Mouse (Mus musculus): ENCODE data around the gene Serpine2. TPM values are rescaled to one million over a fixed set of nuclear protein-coding genes. Genes with fewer than 3 reads are reported as not detected.

The Serpine2 gene
- polyA plus RNA-seq, 1 experiment from 2014 or later = 41.6 TPM

GRCm38 (mm10) chr1:79761106-79761916, 99.7 kb downstream of the Serpine2 start:
- peak; percentile 94 for ATAC-seq
- under 1% methylated on average over 65 of the region's 65 CpGs for WGBS
- H3K4me3 ChIP-seq (ENCODE audit: low read depth, low read length) = peak overlapping the region; percentile 92
- peak overlapping the region; percentile 89 for H3K4me2 ChIP-seq (replicated peaks; ENCODE audit: low read depth)
- no peaks in the 10 kb centered on the region for H3K27me3 ChIP-seq (replicated peaks; ENCODE audit: control insufficient read depth, insufficient read depth, low read length)
- H3K36me3 ChIP-seq (ENCODE audit: control insufficient read depth, insufficient read depth) = no peaks in the 10 kb centered on the region
- no peaks in the 10 kb centered on the region for H3K9me3 ChIP-seq (ENCODE audit: control insufficient read depth)
- H3K27ac ChIP-seq (ENCODE audit: low read depth, low read length) = peak overlapping the region; percentile 42
- H3K4me1 ChIP-seq (replicated peaks; ENCODE audit: control insufficient read depth, insufficient read depth, low read length) = peaks cover 2% of the 10 kb centered on the region; the same call in 1 of the 2 replicates
- 0 out of 2 replicates have a peak, but pooled peaks have one; percentile 4 for TF ChIP-seq CTCF (IDR thresholded peaks at IDR 0.05; ENCODE audit: low read depth)
- H3K9ac ChIP-seq (ENCODE audit: low read depth, low read length) = peak overlapping the region; percentile 76

- Histone ChIP-seq H3K4me1 (replicated peaks; ENCODE audit: control insufficient read depth, insufficient read depth, low read length) (peaks cover 2% of the 10 kb centered on the region; the same call in 1 of the 2 replicates), H3K4me2 (replicated peaks; ENCODE audit: low read depth) (peak overlapping the region; percentile 89), H3K27me3 (replicated peaks; ENCODE audit: control insufficient read depth, insufficient read depth, low read length) (no peaks in the 10 kb centered on the region), H3K27ac (ENCODE audit: low read depth, low read length) (peak overlapping the region; percentile 42; the same call in 1 of the 2 replicates), H3K4me3 (ENCODE audit: low read depth, low read length) (peak overlapping the region; percentile 92), H3K36me3 (ENCODE audit: control insufficient read depth, insufficient read depth) (no peaks in the 10 kb centered on the region), H3K9me3 (ENCODE audit: control insufficient read depth) (no peaks in the 10 kb centered on the region), H3K9ac (ENCODE audit: low read depth, low read length) (peak overlapping the region; percentile 76)
- TF ChIP-seq CTCF (IDR thresholded peaks at IDR 0.05; ENCODE audit: low read depth) = no peak
- WGBS = 5% methylated on average over 11 of the region's 11 CpGs
- ATAC-seq = peak; percentile 45
These were observed 100.3 kb downstream of the Serpine2 start for GRCm38 (mm10) chr1:79760656-79761055.

DNA sequence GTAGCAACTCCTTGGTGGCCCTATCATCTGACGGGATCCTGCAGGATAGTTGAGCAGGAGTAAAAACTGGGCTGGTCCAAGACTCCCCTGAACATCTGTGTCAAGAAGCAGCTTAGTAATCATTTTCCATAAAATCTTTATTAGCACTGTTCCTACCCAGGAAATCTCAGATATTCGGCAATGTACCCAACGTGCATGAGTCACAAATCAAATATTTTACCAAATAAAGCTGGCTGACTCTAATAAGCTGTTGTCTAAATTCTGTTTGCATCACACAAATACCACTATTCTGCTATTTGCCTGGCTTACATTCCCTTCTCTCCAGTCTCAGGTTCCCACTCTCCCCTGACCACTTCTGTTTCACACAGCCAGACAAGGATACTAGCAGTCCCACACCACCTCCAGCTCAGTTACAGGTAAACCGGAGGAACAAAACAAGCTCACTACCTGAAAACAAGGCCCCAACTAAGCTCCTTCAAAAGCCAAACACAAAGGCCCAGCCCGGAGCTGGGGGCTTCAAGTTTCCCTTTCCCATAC, 101.5 kb downstream of the Serpine2 start:
- no peak for TF ChIP-seq CTCF (IDR thresholded peaks at IDR 0.05; ENCODE audit: low read depth)
- H3K36me3 ChIP-seq (ENCODE audit: control insufficient read depth, insufficient read depth) = no peaks in the 10 kb centered on the region
- peaks cover 2% of the 10 kb centered on the region; the same call in 1 of the 2 replicates for H3K4me1 ChIP-seq (replicated peaks; ENCODE audit: control insufficient read depth, insufficient read depth, low read length)
- H3K9me3 ChIP-seq (ENCODE audit: control insufficient read depth) = no peaks in the 10 kb centered on the region
- 66% methylated on average over 5 of the region's 5 CpGs for WGBS
- no peak overlapping the region for H3K9ac ChIP-seq (ENCODE audit: low read depth, low read length)
- no peak overlapping the region for H3K4me3 ChIP-seq (ENCODE audit: low read depth, low read length)
- H3K4me2 ChIP-seq (replicated peaks; ENCODE audit: low read depth) = peak overlapping the region; percentile 89; the same call in 1 of the 2 replicates
- no peaks in the 10 kb centered on the region for H3K27me3 ChIP-seq (replicated peaks; ENCODE audit: control insufficient read depth, insufficient read depth, low read length)
- no peak for ATAC-seq
- no peak overlapping the region for H3K27ac ChIP-seq (ENCODE audit: low read depth, low read length)

DNA sequence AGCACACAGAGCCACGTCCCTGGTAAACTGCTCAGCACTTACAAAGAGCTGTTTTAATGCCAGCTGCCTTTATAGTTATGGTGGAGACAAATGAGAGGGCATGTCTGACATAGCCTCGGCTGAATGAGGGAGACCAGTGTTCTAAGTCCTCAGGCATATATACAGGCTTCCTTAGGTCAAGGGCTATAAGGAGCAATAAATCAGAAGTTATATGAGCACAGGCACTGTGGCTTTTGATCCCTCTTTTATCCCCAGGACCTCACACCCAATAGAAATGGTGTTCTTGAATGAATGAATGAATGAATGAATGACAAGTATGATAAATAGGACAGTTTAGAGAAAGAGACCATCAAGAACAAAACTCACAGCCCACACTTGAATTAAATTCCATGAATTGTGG, 102.0 kb downstream of the Serpine2 start:
- 25% methylated on average over 2 of the region's 2 CpGs for WGBS
- ATAC-seq = no peak
- no peak overlapping the region for H3K4me2 ChIP-seq (replicated peaks; ENCODE audit: low read depth)

DNA sequence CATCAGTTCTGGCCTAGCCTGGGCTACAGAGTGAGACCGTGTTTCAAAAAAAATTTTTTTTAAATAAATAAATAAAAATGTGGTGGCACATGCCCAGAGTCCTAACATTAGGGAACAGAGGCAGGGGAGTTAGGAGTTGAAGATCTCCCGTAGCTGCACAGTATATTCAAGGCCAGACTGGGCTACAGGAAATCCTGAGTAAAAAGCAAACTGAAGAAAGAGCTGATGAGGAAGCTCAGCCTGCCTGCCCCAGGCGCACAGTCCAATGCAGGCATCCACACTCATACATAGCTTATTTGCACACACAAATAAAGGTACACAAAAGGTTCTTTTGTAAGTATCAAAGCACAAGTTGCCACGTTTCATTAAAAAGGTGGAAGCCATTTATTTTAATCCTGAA, 103.4 kb downstream of the Serpine2 start:
- no peak overlapping the region for H3K4me3 ChIP-seq (ENCODE audit: low read depth, low read length)
- no peaks in the 10 kb centered on the region for H3K9me3 ChIP-seq (ENCODE audit: control insufficient read depth)
- no peak overlapping the region for H3K4me2 ChIP-seq (replicated peaks; ENCODE audit: low read depth)
- H3K4me1 ChIP-seq (replicated peaks; ENCODE audit: control insufficient read depth, insufficient read depth, low read length) = peaks cover 2% of the 10 kb centered on the region; the same call in 1 of the 2 replicates
- no peak overlapping the region for H3K27ac ChIP-seq (ENCODE audit: low read depth, low read length)
- TF ChIP-seq CTCF (IDR thresholded peaks at IDR 0.05; ENCODE audit: low read depth) = no peak
- no peak for ATAC-seq
- H3K27me3 ChIP-seq (replicated peaks; ENCODE audit: control insufficient read depth, insufficient read depth, low read length) = no peaks in the 10 kb centered on the region
- WGBS = 72% methylated on average over 4 of the region's 4 CpGs
- no peaks in the 10 kb centered on the region for H3K36me3 ChIP-seq (ENCODE audit: control insufficient read depth, insufficient read depth)
- no peak overlapping the region for H3K9ac ChIP-seq (ENCODE audit: low read depth, low read length)

More for the DNA sequence above, 102.0 kb downstream of the Serpine2 start:
- peaks cover 2% of the 10 kb centered on the region; the same call in 1 of the 2 replicates for H3K4me1 ChIP-seq (replicated peaks; ENCODE audit: control insufficient read depth, insufficient read depth, low read length)
- no peak overlapping the region for H3K4me3 ChIP-seq (ENCODE audit: low read depth, low read length)
- no peaks in the 10 kb centered on the region for H3K9me3 ChIP-seq (ENCODE audit: control insufficient read depth)
- no peaks in the 10 kb centered on the region for H3K36me3 ChIP-seq (ENCODE audit: control insufficient read depth, insufficient read depth)
- no peak for TF ChIP-seq CTCF (IDR thresholded peaks at IDR 0.05; ENCODE audit: low read depth)
- no peak overlapping the region for H3K27ac ChIP-seq (ENCODE audit: low read depth, low read length)
- H3K9ac ChIP-seq (ENCODE audit: low read depth, low read length) = no peak overlapping the region
- no peaks in the 10 kb centered on the region for H3K27me3 ChIP-seq (replicated peaks; ENCODE audit: control insufficient read depth, insufficient read depth, low read length)

GRCm38 (mm10) chr1:79757161-79757560, 103.8 kb downstream of the Serpine2 start:
- Histone ChIP-seq H3K9me3 (ENCODE audit: control insufficient read depth) (no peaks in the 10 kb centered on the region), H3K4me2 (replicated peaks; ENCODE audit: low read depth) (no peak overlapping the region), H3K36me3 (ENCODE audit: control insufficient read depth, insufficient read depth) (no peaks in the 10 kb centered on the region), H3K27ac (ENCODE audit: low read depth, low read length) (no peak overlapping the region), H3K9ac (ENCODE audit: low read depth, low read length) (no peak overlapping the region), H3K4me3 (ENCODE audit: low read depth, low read length) (no peak overlapping the region), H3K27me3 (replicated peaks; ENCODE audit: control insufficient read depth, insufficient read depth, low read length) (no peaks in the 10 kb centered on the region), H3K4me1 (replicated peaks; ENCODE audit: control insufficient read depth, insufficient read depth, low read length) (peaks cover 2% of the 10 kb centered on the region; the same call in 1 of the 2 replicates)
- 57% methylated on average over 7 of the region's 7 CpGs for WGBS
- no peak for ATAC-seq
- no peak for TF ChIP-seq CTCF (IDR thresholded peaks at IDR 0.05; ENCODE audit: low read depth)

Measured in intestine, postnatal 0 days (tissue).